Mouse (Mus musculus) lung, adult 2 months (tissue): ENCODE results near the gene Acad12.

Experiments
- CTCF ChIP-seq: fragments of 200-500 bp; IDR thresholded peaks from 2 replicates; pipeline ENCODE4 v1.5.1; 2011; ENCODE audit warnings: mild to moderate bottlenecking, low read length, control low read depth; ENCODE audit not compliant: insufficient read depth
- POLR2A ChIP-seq: fragments of 200-500 bp; IDR thresholded peaks from 2 replicates; pipeline ENCODE4 v1.6.1; 2011; ENCODE audit warnings: low read depth, mild to moderate bottlenecking, control low read depth, low read length, borderline replicate concordance; ENCODE audit errors: extremely low read depth

GRCm38 (mm10) chr5:121621102-121621501, 2.4 kb upstream of the Acad12 start:
- TF ChIP-seq POLR2A (no peak), CTCF (no peak)
